Mouse (Mus musculus) megakaryocyte, adult 5-6 weeks (primary cell): ENCODE results near the gene Slit2. TPM values are rescaled to one million over a fixed set of nuclear protein-coding genes. Genes with fewer than 3 reads are reported as not detected.
A peak's percentile ranks its signal among the peaks of the same experiment; 100 is the strongest.
"Not testable (repeated sequence)": the region's sequence is repeated elsewhere in the genome, so short reads cannot be mapped to it uniquely, and the experiment has no call there.

ENCODE experiments used
- ATAC-seq: 2 replicates; pipeline ENCODE4 v1.8.0; 2016; ENCODE audit warnings: mild to moderate bottlenecking, inconsistent platforms; ENCODE audit not compliant: poor library complexity, severe bottlenecking
- total RNA-seq, 2 experiments: library from RNA; stranded (forward) in 1 of 2; stranded (reverse) in 1 of 2; fragments of 153-499, 151-499 nt in 1 of 2; fragments of 221-1000, 200-1000 nt in 1 of 2; gene quantifications; 2 replicates each; pipeline versions ENCODE4 v1.2.3 to v1.2.4; 2015 to 2017

Slit2 gene
- total RNA-seq, 2 experiments from 2014 or later: under 0.01 TPM; not detected in 1

- no peak for ATAC-seq
Observed at GRCm38 (mm10) chr5:48219624-48220155, 236.8 kb downstream of the Slit2 start.

GRCm38 (mm10) chr5:48225500-48225899, 242.6 kb downstream of the Slit2 start:
- ATAC-seq: no peak

- ATAC-seq: no peak
Observed at GRCm38 (mm10) chr5:48230430-48231080, 247.6 kb downstream of the Slit2 start.

- no peak for ATAC-seq
Observed at GRCm38 (mm10) chr5:48234728-48235127, 251.8 kb downstream of the Slit2 start.

- ATAC-seq: no peak
Observed at GRCm38 (mm10) chr5:48235270-48235669, 252.3 kb downstream of the Slit2 start.

GRCm38 (mm10) chr5:48240751-48241150, 257.8 kb downstream of the Slit2 start:
- ATAC-seq: not testable (repeated sequence)

- ATAC-seq: no peak
Observed at GRCm38 (mm10) chr5:48248327-48248726, 265.4 kb downstream of the Slit2 start.

GRCm38 (mm10) chr5:48277561-48277960, 294.6 kb downstream of the Slit2 start:
- no peak for ATAC-seq

- ATAC-seq: no peak
Observed at GRCm38 (mm10) chr5:48301186-48301585, 318.2 kb downstream of the Slit2 start.

- no peak for ATAC-seq
Observed at GRCm38 (mm10) chr5:48315057-48315602, 332.2 kb downstream of the Slit2 start.

- ATAC-seq: no peak
Observed at GRCm38 (mm10) chr5:48320597-48320996, 337.7 kb downstream of the Slit2 start.

- no peak for ATAC-seq
Observed at GRCm38 (mm10) chr5:48326221-48326620, 343.3 kb downstream of the Slit2 start.

GRCm38 (mm10) chr5:48327652-48328051, 344.7 kb downstream of the Slit2 start, which contains the start of gene 5730480H06Rik:
5730480H06Rik (plus strand) TSS chr5:48327952.
- no peak for ATAC-seq

- no peak for ATAC-seq
Observed at GRCm38 (mm10) chr5:48329751-48330150, 346.8 kb downstream of the Slit2 start.

- ATAC-seq: peak; percentile 15; the same call in 1 of the 2 replicates
Observed at GRCm38 (mm10) chr5:48330817-48331216, 347.9 kb downstream of the Slit2 start.

GRCm38 (mm10) chr5:48331441-48331840, 348.5 kb downstream of the Slit2 start:
- ATAC-seq: peak; percentile 96

GRCm38 (mm10) chr5:48333407-48333806, 350.5 kb downstream of the Slit2 start:
- no peak for ATAC-seq

GRCm38 (mm10) chr5:48333884-48334513, 351.1 kb downstream of the Slit2 start:
- ATAC-seq: no peak

- no peak for ATAC-seq
Observed at GRCm38 (mm10) chr5:48340808-48341433, 358.0 kb downstream of the Slit2 start.

- peak; percentile 54; the same call in 1 of the 2 replicates for ATAC-seq
Observed at GRCm38 (mm10) chr5:48345095-48345982, 362.4 kb downstream of the Slit2 start.
